Mouse (Mus musculus) midbrain, embryonic 12.5 days (tissue): ENCODE results near the gene Mlxip. TPM values are rescaled to one million over a fixed set of nuclear protein-coding genes. Genes with fewer than 3 reads are reported as not detected.

Experiments used
- ATAC-seq: fragments of 200-750 bp; cut with Nextera tagmentation; 2 replicates; pipeline ENCODE4 v1.8.0; 2017; ENCODE audit warnings: low read depth, moderate TSS enrichment, moderate library complexity; ENCODE audit not compliant: low FRiP score
- H3K27ac ChIP-seq: fragments of 300-500 bp; sonication (generic); replicated peaks from 2 replicates; pipeline ENCODE4 v1.5.1; 2016; ENCODE audit warnings: mild to moderate bottlenecking
- H3K27me3 ChIP-seq: fragments of 300-500 bp; sonication (generic); 2 replicates; pipeline ENCODE4 v1.6.1; 2016; ENCODE audit warnings: mild to moderate bottlenecking
- H3K36me3 ChIP-seq: fragments of 300-500 bp; sonication (generic); 2 replicates; pipeline ENCODE4 v1.6.1; 2016
- H3K4me1 ChIP-seq: fragments of 300-500 bp; sonication (generic); 2 replicates; pipeline ENCODE4 v1.6.1; 2016
- H3K4me2 ChIP-seq: fragments of 300-500 bp; sonication (generic); replicated peaks from 2 replicates; pipeline ENCODE4 v1.6.1; 2016; ENCODE audit warnings: mild to moderate bottlenecking, moderate library complexity
- H3K4me3 ChIP-seq: fragments of 300-500 bp; sonication (generic); 2 replicates; pipeline ENCODE4 v1.5.1; 2016; ENCODE audit warnings: mild to moderate bottlenecking
- H3K9ac ChIP-seq: fragments of 300-500 bp; sonication (generic); replicated peaks from 2 replicates; pipeline ENCODE4 v1.6.1; 2016; ENCODE audit warnings: mild to moderate bottlenecking, moderate library complexity
- H3K9me3 ChIP-seq: fragments of 300-500 bp; sonication (generic); 2 replicates; pipeline ENCODE4 v1.6.1; 2016; ENCODE audit warnings: mild to moderate bottlenecking
- WGBS: fragments of 180-500 bp; shearing (Covaris S2); methylation state at CpG from one replicate; pipeline ENCODE4 v1.1.7; 2016; 5-methylcytosine and 5-hydroxymethylcytosine counted together
- polyA plus RNA-seq: library from polyadenylated mRNA; unstranded; fragments of >200 nt; fragmentation: Nextera tagmentation; extraction: Ambion mirVana; gene quantifications from 2 replicates; pipeline ENCODE4 v1.2.1, GENCODE M21; 2016

Mlxip gene
- 16.8 and 21.5 TPM in 2 replicates for polyA plus RNA-seq

DNA sequence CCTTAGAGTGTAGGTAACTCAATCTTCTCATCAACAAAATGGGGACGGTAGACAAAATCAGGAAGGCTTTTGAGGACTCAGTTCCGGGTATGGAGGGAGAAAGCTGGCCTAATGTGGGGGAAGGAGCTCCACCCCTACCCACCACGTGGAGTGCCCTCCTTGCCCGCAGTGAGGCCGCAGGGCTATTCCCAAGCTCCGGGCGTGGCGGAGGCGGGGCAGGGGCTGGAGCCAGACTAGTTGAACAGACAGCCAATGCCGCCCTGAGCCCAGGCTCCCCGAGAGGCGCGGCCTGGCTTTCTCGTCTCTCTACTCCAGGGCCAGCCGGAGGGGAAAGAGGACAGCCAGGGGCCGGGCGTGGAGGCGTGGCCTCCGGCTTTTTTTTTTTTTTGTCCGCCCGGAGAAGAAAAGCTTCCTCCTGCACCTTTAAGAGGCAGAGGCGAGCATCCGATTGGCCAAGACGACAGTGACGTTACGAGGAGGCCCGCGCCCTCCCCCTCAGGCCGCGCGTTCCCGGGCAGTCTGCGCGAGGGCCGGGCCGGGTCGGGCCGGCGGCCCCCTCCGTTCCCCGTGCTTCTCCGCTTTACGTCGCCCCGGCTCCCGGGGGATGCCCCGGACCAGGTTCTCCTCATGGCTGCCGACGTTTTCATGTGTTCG, at the start of gene Mlxip:
Gene Mlxip, plus strand, starts transcription at position 496 of the 654 bp plus-strand sequence.
- H3K27ac ChIP-seq = peak within 1 kb of the TSS; percentile 86
- WGBS = under 1% methylated on average over 32 of the region's 50 CpGs
- H3K36me3 ChIP-seq = no peaks in the 10 kb centered on the region
- H3K9ac ChIP-seq = peak within 1 kb of the TSS; percentile 91
- ATAC-seq = peak; percentile 94
- peaks cover 49% of the 10 kb centered on the region for H3K4me1 ChIP-seq
- H3K27me3 ChIP-seq = no peaks in the 10 kb centered on the region
- no peaks in the 10 kb centered on the region for H3K9me3 ChIP-seq
- peak within 1 kb of the TSS; percentile 89 for H3K4me2 ChIP-seq
- H3K4me3 ChIP-seq = peak within 1 kb of the TSS; percentile 71

DNA sequence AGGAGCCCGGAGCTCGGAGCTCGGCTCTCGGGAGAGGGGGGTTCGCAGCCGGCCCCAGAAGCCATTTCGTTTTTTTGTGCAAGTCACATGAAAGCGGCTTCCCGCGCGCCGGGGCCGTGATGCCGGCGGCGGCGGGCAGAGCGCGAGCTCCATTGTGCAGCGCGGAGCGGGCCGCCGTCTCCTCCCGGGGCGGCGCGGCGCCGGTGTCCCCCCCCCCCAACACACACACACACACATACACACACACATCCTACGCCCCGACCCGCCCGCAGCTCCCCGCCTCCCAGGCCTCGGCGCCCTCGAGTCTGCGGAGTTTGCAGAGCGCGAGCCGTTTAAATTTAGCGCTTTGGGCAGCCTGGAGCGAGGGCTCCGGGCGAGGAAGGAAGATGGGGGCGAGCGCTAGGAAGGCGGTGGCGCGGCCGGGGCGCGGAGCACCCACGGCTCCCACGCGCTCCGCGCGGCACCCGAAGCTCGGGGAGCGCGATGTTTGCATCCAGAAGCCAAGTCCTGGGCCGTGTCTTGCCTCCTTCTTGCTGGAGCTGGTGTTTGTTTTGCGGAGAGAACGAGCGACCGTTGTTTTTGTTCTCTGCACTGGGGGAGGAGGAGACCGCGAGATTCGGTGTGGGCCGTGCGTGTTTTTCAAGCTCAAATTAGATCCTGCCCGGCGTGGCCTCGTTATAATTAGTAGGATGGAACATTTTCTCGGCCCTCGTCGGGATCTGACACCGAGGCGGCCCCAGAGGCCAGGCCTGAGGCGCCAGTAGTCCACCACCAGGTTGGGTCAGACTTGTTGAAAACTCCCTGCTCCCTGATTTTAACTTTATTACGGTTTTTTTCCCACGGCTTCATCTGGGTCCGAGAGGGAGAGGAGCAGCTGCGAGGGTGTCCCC, 49.4 kb upstream of the Mlxip start:
- peak overlapping the region; percentile 81 for H3K4me2 ChIP-seq
- peaks cover 4% of the 10 kb centered on the region; the same call in 1 of the 2 replicates for H3K36me3 ChIP-seq
- H3K4me1 ChIP-seq = peaks cover 33% of the 10 kb centered on the region
- peak; percentile 24; the same call in 1 of the 2 replicates for ATAC-seq
- peak overlapping the region; percentile 100 for H3K27ac ChIP-seq
- WGBS = under 1% methylated on average over 73 of the region's 87 CpGs
- H3K9me3 ChIP-seq = no peaks in the 10 kb centered on the region
- peak overlapping the region; percentile 99 for H3K9ac ChIP-seq
- peak overlapping the region; percentile 99 for H3K4me3 ChIP-seq
- no peaks in the 10 kb centered on the region for H3K27me3 ChIP-seq

GRCm38 (mm10) chr5:123345853-123346654, 48.5 kb upstream of the Mlxip start:
- peak overlapping the region; percentile 99 for H3K9ac ChIP-seq
- peak; percentile 51 for ATAC-seq
- H3K9me3 ChIP-seq = no peaks in the 10 kb centered on the region
- H3K4me3 ChIP-seq = peak overlapping the region; percentile 99
- no peaks in the 10 kb centered on the region for H3K27me3 ChIP-seq
- H3K27ac ChIP-seq = peak overlapping the region; percentile 100
- peaks cover 4% of the 10 kb centered on the region; the same call in 1 of the 2 replicates for H3K36me3 ChIP-seq
- WGBS = under 1% methylated on average over 22 of the region's 22 CpGs
- peak overlapping the region; percentile 81 for H3K4me2 ChIP-seq
- H3K4me1 ChIP-seq = peaks cover 38% of the 10 kb centered on the region

- H3K27ac ChIP-seq = peak overlapping the region; percentile 100
- peak overlapping the region; percentile 81 for H3K4me2 ChIP-seq
- 68% methylated on average over 7 of the region's 7 CpGs for WGBS
- H3K9ac ChIP-seq = peak overlapping the region; percentile 99
- H3K9me3 ChIP-seq = no peaks in the 10 kb centered on the region
- peaks cover 44% of the 10 kb centered on the region for H3K4me1 ChIP-seq
- no peaks in the 10 kb centered on the region for H3K27me3 ChIP-seq
- H3K36me3 ChIP-seq = peaks cover 7% of the 10 kb centered on the region; the same call in 1 of the 2 replicates
- no peak for ATAC-seq
- peak overlapping the region; percentile 99 for H3K4me3 ChIP-seq
Measured at GRCm38 (mm10) chr5:123346701-123347270, 47.8 kb upstream of the Mlxip start.

DNA sequence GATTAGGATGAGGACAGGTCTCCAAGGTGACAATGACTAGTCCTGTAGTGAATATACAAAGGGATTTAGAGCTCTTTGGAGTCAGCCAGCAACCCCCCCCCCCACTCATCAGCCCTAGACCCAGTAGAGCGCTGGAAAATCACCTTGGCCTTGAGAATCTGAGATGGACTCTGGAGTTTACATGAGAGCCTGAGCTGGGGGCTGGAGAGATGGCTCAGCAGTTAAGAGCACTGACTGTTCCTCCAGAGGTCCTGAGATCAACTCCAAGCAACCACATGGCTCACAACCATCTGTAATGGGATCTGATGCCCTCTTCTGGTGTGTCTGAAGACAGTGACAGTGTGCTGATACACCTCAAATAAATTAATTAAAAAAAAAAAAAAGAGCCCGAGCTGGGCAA, 46.6 kb upstream of the Mlxip start:
- H3K27me3 ChIP-seq = no peaks in the 10 kb centered on the region
- no peak overlapping the region for H3K9ac ChIP-seq
- no peak for ATAC-seq
- no peaks in the 10 kb centered on the region for H3K9me3 ChIP-seq
- H3K27ac ChIP-seq = no peak overlapping the region; the same call in 1 of the 2 replicates
- H3K4me2 ChIP-seq = no peak overlapping the region
- WGBS = 85% methylated on average over 2 of the region's 2 CpGs
- H3K4me3 ChIP-seq = no peak overlapping the region
- peaks cover 52% of the 10 kb centered on the region for H3K4me1 ChIP-seq
- peaks cover 19% of the 10 kb centered on the region for H3K36me3 ChIP-seq

- H3K4me1 ChIP-seq = peaks cover 49% of the 10 kb centered on the region
- ATAC-seq = no peak
- 72% methylated on average over 10 of the region's 10 CpGs for WGBS
Measured at GRCm38 (mm10) chr5:123350386-123350785, 44.2 kb upstream of the Mlxip start.

GRCm38 (mm10) chr5:123355918-123356317, 38.7 kb upstream of the Mlxip start:
- Histone ChIP-seq H3K27ac (no peak overlapping the region), H3K4me2 (no peak overlapping the region), H3K4me3 (no peak overlapping the region), H3K9ac (no peak overlapping the region), H3K4me1 (peaks cover 17% of the 10 kb centered on the region; the same call in 1 of the 2 replicates), H3K27me3 (no peaks in the 10 kb centered on the region), H3K36me3 (peaks cover 82% of the 10 kb centered on the region), H3K9me3 (no peaks in the 10 kb centered on the region)
- 82% methylated on average over 11 of the region's 11 CpGs for WGBS
- ATAC-seq = no peak

More at GRCm38 (mm10) chr5:123350386-123350785, 44.2 kb upstream of the Mlxip start:
- Histone ChIP-seq H3K9ac (no peak overlapping the region), H3K27ac (no peak overlapping the region), H3K27me3 (no peaks in the 10 kb centered on the region), H3K4me2 (no peak overlapping the region), H3K9me3 (no peaks in the 10 kb centered on the region), H3K4me3 (no peak overlapping the region), H3K36me3 (peaks cover 33% of the 10 kb centered on the region)

DNA sequence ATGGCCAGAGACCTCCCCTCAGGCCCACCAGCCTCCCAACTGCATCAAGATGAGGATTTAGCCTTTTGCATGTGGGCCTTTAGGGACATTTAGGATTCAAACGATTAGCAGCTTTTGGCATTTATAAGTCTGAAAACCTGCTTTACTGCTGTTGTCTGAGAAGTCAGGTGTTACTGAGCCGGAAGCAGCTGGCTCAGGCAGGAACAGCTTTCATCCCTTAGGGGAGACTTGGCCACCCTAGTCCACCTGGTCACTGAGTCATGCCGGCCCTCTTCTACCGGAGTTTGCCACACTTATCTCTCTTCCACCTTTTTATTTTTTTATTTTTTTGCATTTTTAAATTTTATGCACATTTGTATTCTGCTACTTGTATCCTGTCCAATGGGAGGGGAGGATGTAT, 37.3 kb upstream of the Mlxip start:
- peaks cover 88% of the 10 kb centered on the region for H3K36me3 ChIP-seq
- no peak overlapping the region for H3K9ac ChIP-seq
- no peak overlapping the region for H3K4me3 ChIP-seq
- H3K4me1 ChIP-seq = 0 out of 2 replicates have a peak, but pooled peaks cover 10% of the 10 kb centered on the region
- WGBS = 93% methylated on average over 4 of the region's 4 CpGs
- H3K9me3 ChIP-seq = no peaks in the 10 kb centered on the region
- H3K27me3 ChIP-seq = no peaks in the 10 kb centered on the region
- H3K27ac ChIP-seq = no peak overlapping the region
- ATAC-seq = no peak
- H3K4me2 ChIP-seq = no peak overlapping the region

DNA sequence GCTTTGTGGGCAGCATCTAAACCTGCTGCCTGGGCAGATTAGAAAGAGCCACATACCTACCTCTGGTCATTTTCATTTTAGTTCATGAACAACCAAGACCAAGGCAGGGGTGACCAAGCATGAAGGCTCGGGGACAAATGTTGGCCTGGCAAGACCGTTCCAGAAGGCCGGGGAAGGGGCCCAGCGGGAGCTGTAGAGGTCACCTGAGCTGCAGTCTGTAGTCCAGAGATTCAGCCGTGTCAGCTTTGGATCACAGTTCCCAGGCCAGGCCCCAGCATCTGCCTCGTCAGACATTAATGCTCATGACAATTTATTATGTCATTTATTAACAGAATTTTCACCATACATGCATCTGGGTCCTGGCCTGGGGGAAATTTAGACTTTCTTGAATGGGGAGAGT, 35.2 kb upstream of the Mlxip start:
- Histone ChIP-seq H3K4me2 (no peak overlapping the region), H3K9me3 (no peaks in the 10 kb centered on the region), H3K4me3 (no peak overlapping the region), H3K27me3 (no peaks in the 10 kb centered on the region), H3K36me3 (peaks cover 98% of the 10 kb centered on the region), H3K9ac (no peak overlapping the region), H3K27ac (no peak overlapping the region), H3K4me1 (no peaks in the 10 kb centered on the region)
- WGBS = 91% methylated on average over 6 of the region's 6 CpGs
- no peak for ATAC-seq

GRCm38 (mm10) chr5:123362911-123363310, 31.7 kb upstream of the Mlxip start:
- Histone ChIP-seq H3K9me3 (no peaks in the 10 kb centered on the region), H3K9ac (no peak overlapping the region), H3K4me3 (no peak overlapping the region), H3K4me1 (no peaks in the 10 kb centered on the region), H3K27ac (no peak overlapping the region), H3K36me3 (peaks cover 91% of the 10 kb centered on the region), H3K4me2 (no peak overlapping the region), H3K27me3 (no peaks in the 10 kb centered on the region)
- WGBS = 86% methylated on average over 4 of the region's 4 CpGs
- ATAC-seq = no peak

DNA sequence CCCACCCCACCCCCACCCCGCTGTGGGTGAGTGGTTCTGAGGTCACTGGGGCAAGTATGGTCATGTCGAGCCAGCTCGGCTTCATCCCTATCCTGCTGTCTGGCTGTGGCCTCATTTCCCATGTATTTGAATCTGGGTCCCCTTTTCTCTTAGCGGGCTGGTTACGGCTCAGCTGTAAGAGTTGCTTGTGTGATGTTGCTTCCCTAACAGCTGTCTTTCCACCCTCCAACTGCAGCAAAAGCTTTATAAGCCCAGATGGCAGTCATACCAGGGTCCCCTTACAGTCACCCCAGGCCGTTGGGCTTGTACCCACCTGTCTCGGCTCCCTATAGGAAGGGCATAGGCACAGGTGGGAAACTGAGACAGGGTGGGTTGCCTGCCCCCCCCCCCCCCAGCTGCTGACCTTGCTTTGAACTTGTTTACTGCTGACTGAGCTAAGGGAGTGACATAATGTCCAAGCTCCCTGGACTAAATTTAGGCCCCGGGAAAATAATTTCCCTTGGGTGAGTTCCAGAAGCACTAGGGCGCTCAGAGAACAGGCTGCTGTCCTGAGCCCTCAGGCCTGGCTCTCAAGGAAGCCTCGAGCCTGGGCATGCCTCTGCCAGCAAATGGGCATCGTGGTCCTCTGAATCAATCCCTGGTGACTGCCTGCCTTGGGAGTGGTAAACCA, 30.2 kb upstream of the Mlxip start:
- Histone ChIP-seq H3K4me2 (no peak overlapping the region), H3K36me3 (peaks cover 88% of the 10 kb centered on the region), H3K9ac (no peak overlapping the region), H3K9me3 (no peaks in the 10 kb centered on the region), H3K4me3 (no peak overlapping the region), H3K27ac (no peak overlapping the region), H3K27me3 (no peaks in the 10 kb centered on the region), H3K4me1 (no peaks in the 10 kb centered on the region)
- WGBS = 99% methylated on average over 10 of the region's 11 CpGs
- ATAC-seq = no peak
